Mouse (Mus musculus) lung, postnatal 25 days (tissue): ENCODE data around the gene Map3k5.

ENCODE experiments used
- DNase-seq: peaks from one replicate; pipeline ENCODE4 v3.0.0; 2022; ENCODE audit warnings: low spot score

Map3k5 gene

DNA sequence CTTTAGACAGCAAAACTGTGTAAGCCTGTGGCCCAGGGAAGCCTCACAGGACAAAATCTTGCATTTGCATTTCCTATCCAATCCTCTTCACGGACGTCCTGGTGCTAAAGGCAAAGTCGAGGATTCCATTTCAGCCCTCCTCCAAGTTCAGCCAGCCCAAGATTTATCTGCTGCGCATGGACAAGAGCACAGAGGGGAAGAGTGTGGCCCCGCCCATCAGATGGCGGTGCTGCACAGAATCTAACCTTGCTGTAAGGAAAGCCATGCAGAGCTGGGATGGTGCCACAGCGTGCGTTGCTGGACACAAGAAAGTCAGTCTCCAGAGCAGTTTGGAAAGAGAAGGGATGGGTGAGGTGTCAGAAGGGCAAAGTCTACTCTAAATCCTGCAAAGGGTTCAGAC lies 226.6 kb downstream of the Map3k5 start:
- no peak for DNase-seq

DNA sequence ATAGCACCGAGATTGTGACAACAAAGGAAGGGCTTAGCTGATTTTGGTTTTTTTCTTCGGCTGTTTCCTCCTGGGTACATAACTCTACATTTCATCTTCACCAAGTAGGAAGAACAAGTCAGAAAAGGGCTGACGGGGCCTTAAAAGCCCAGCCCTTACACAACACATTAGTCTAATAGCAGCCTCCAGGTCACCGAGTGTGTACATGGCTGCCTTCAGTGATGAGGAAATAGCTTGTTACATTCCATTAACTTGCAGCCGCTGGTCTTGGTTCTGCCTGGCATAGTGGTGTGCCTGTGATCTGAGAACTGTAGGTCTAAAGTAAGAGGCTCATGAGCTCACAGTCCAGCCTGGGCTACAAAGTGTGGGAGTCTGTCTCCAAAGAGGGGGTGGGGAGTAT lies 230.5 kb downstream of the Map3k5 start:
- no peak for DNase-seq

DNA sequence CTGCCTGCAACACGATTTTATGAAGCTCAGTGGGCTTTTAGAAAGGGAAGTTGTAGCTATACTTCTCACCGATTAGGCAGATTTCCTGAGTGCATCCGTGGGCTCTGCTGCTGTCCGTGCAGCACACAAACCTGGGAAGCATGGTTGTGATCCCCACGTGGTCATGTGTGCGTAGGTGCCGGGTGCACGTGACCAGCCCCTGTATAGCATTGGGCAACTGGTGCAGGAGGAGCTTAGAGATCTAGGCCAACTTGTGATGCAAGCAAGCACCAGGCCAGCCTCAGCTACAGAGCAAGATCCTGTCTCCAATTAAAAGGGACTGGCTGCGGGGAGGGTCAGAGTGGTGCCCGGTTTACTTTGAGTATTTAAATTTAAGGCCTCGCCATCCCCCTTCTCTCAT lies 232.5 kb downstream of the Map3k5 start:
- no peak for DNase-seq

DNA sequence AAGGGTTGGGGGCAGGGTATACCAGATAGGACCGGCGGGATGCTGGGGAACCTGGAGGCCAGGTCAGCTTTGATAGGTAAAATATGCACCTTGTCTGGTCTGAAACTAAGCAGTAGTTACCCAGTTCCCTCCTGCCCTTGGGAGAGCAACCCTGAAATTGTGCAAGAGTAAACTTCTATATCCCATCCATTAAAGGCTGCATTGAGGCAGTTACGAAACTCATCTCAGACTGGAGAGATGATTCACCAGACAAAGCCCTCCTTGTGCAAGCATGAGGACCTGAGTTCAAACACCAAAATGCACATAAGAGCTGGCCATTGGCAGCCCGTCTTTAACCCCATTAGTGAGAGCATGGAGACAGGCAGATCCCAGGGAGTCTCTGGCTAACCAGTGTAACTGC lies 233.2 kb downstream of the Map3k5 start:
- DNase-seq, result no peak

DNA sequence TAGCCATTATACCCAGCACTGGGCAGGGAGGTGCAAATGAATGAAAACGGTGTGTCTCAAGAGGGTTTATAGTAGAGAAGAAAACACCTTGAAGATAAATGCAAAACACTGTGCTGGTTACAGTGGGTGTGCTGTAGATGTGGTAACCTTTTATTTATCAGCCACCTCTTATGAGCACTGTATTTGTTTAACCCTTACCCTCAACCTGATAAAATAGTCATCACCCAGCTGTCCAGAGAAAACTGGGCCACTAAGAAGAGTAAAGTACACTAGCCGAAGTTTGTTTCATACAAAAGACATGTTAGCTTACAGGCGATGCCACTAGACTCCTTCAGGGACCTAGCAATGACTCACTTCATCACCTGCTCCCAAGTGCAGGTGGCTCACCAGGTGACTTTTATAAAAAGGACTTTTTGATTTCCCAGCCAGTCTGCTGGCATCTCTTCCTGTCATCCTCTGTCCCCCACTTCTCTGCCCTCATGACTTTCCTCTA lies 235.0 kb downstream of the Map3k5 start:
- no peak for DNase-seq

DNA sequence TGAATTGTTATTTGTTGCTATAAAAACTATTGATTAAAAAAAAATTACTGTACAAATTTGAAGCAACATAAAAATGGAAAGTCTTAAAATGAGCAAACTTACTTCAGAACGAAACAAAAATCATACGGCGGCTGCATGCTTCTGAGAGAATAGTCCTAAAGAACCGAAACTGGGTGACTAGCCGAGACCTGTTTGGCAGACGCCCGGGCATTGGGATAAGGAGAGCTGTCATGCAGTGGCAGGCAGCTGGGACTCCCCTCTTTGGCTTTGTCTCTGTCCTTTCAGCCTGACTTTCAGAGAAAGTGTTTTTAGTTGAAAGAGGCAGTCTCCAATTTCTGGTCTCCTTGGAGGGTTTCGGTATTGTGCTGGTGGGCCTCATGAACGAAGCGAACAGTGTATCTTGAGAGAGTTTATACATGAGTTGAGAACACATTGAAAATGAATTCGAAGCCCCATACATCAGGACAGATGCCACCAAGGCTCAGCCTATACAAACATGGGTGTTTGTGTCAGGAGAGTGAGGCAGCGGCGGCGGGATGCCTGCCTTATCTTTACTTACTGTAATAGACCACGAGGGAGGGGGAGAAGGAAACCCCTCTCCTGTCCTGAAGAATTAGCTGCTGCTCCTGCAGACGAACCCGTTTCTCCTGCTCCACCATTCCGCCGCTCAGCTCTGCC lies 235.8 kb downstream of the Map3k5 start:
- no peak for DNase-seq

DNA sequence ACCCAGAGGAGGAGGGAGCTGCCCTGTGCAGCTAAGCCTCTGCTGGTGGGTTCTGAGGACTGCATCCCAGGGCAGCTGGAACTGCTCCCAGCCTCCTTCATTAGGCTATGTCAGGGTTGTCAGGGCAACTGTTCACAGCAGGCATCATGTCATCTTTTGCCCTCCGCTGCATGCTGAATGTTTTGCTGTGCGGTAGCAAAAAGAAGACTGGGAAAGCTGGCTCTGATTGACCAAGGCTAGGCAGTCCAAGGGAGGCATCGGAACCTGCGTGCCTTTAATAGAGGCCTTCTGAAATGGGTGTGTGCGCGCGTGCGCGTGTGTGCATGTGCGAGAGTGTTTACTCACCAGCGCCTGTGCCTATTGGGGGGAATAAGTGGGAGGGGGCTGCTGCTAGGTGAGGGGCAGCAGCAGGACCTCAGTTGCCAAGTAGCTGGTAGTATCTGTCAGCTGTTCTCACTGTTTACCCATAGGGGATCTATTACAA lies 236.4 kb downstream of the Map3k5 start:
- DNase-seq, result peak; percentile 66

DNA sequence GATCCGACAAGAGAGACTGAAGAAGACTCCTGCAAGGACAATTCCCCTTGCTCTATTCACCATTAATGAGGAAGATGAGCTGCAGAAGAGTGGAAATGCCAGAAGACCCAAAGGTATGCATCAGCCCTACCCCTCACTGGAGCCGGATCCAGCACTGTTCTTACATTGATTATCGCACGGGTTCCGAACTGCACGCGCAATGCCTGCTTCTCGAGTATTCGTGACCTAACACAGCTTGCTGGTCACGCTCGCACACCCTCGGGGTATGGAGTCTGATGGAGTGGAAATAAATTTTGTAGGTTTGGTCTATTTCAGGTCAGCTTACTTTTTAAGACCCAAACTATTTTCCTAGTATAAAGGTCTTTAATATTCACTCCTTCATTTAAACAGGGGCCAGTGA lies 236.9 kb downstream of the Map3k5 start:
- no peak for DNase-seq

DNA sequence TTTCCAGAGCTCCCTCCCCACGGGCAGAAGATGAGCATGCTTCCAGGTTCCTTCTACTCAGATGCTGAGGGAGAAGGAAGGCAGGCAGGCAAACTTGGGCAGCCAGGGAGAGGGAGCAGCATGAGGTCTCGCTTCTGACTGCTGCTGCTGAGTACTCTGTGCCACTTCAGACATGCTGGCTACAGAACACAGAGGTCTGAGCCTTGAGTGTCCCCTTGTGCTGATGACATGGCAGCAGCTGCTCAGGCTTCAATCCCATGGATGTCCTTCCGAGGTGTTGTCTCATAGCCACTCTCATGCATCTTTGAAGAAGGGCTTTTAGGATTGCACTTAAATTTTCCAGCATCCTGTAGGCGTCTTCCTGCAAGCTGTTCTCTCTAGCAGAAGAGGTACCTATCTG lies 237.5 kb downstream of the Map3k5 start:
- no peak for DNase-seq

DNA sequence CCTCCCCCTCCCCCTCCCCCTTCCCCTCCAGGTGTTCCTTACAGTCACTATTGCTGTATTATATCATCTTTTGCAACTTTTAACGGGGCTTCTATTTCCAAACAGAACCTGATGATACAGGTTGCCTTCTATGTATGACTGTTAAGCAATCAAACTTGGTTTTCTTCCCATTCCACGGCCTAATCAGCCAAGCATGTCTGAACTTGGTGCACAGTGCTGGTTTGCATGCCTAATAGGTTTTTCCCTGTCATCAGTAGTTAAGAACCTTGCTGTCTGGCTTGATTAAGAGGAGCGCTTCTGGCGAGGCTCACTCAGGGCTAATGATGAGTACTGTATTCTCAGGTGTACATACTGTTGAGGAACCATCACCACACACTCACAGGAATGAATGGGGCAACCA lies 239.5 kb downstream of the Map3k5 start:
- DNase-seq, result no peak

DNA sequence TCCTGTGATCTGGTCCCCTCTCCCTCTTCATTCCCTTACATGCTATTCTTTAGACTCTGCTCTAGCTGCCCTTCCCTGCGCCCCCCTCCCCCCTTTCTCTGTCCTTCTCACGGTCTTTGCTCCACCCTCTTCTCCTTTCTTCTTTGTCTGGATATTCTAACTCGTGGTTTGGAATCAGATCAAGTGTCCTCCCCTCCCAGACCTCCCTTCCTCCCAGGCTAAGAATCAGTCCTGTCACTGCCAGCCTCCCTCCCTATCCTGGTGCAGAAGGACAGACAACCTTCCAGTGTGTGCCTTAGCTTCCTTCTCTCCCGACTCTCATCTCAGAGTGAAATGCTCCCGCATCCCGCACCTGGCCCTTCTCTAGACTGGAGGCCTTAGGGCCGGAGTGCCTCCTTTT lies 241.8 kb downstream of the Map3k5 start:
- no peak for DNase-seq

DNA sequence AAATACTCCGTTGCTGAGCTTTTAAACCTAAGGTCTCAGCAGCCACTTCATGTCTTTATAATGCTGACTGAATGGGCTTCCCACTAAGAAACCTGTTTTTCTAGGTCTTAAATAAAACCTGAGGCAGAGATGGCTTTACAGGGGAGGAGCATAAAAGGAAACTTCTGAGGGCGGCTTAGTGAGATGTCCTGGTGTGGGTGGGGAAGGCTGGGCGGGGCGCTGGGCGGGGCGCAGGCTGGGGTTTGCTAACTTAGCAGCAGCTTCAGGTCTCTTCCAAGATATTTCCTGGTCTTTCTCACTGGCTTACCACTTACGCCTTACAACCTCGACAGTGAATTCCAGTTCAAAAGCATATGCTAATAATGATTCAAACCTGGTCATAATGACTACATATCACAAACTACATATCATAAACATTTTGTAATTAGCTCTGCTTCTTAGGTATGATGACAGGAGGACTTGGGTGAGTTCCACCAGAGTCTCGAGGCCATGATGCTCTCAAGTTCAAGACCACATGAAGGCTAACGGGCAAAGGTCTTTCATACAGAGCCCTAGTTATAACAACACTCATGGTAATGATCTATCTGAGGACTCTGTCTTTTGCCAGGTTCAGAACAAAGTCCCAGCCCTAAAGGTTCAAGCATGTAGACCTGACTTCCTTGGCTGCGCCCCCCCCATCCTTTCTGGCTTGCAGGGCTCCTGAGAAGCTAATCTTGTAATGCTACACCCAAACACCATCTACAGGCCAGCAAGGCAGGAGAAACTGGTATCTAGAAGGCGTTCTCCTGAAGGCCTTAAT lies 244.7 kb downstream of the Map3k5 start:
- DNase-seq, result no peak

DNA sequence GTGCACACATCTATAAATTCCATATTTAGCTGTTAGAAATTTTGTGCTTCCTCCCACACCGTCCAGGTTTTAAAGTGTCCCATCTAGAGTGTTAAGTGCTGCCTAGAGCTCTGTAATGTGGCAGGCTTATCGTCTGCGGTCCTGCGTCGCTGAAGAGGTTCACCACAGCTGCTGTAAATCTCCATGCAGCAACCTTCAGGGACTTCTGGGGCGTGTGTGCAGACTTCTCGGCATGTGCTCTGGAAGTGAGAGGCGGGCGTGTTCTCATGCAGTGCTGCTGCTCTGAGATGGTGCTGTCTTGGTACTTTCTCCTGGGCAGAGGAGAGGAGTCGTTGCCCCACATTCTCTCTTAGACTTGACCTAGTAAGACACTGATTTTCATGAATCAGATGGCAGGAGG lies 246.9 kb downstream of the Map3k5 start:
- no peak for DNase-seq

DNA sequence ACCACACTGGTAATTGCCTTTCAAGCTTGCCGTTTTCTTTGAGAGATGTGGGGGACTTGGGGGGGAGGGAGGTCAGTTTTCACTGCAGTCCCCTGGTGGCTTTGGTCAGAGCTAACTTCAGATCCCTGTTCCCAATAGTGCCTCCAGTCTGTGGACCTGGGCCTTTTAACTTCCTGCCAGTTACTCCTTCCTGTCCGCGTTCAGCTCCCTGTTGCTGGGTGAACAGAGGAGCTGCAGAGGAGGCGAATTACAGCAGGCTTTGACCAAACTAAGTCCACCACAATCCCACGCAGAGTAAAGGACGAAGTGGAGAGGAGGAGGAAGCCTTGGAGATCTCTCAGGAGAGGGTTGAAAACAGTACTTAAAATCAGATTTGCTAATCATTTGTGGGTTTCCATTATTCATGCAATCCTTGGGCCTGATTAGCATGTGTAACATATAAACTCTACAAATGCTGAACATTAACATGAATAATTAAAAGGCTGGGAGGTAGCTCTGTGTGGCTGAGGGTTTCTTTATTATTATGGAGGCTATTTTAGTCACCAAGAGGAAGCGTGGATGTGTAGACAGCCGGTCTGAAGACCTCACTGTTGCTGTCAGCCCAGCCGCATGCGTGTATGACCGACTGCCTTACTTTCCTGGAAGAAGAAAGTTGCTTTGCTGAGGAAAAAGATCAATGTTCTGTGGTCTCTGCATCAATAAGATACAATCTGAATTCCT lies 247.6 kb downstream of the Map3k5 start:
- DNase-seq, result no peak

DNA sequence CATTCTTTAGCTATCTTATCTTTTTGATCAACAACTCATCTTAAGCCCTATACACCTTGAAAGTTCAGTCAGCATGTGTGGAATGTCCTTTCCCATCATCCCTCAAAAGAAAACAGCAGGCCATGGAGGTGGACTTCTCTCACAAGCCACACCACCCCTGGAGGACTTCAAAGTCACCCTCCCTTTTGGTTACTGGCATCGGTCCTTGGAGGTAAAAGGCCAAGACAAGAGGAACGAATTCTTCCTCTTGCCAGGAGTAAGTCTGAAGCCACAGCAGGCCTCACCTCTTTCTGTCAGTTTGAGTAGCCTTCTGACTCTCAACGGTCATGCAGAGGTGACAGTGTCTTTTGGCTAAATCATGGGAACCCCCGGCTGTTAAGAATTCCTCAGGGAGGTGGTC lies 250.1 kb downstream of the Map3k5 start:
- no peak for DNase-seq

DNA sequence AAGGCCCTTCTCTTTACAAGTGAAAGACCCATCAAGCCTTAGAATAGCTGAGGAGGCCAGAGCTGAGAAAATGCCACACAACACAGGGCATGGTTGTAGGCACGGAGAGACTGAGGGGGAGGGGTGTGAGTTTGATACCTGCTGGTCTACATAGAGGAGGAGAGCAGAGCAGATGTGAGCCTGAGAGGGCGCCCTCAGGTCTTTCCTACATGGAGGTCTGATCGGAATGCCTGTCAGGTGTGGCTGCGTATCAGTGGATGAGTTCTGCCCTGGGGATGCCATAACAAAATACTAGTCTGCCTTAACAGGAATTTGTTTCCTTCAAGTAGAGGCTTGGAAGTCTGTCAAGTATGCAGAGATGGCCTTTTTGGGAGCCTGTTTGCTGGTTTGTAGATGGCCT lies 251.0 kb downstream of the Map3k5 start:
- no peak for DNase-seq

DNA sequence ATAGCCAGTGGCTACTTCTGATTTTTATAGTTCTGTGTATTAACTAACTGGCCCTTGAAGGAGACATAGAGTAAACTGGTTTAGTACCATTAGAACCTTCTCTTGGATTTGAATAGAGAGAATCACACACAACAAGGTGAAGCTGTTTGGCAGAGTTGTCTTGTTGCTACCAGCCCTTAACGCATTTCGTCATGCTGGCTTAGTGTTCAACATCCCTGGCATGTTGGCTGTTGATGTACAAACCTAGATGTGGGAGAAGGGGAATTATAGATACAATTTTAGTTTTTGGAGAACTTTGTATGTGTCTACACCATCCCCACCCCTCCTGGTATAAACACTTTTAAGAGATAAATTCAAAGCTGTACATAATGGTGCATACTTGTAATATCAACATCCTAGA lies 251.5 kb downstream of the Map3k5 start:
- DNase-seq, result no peak

DNA sequence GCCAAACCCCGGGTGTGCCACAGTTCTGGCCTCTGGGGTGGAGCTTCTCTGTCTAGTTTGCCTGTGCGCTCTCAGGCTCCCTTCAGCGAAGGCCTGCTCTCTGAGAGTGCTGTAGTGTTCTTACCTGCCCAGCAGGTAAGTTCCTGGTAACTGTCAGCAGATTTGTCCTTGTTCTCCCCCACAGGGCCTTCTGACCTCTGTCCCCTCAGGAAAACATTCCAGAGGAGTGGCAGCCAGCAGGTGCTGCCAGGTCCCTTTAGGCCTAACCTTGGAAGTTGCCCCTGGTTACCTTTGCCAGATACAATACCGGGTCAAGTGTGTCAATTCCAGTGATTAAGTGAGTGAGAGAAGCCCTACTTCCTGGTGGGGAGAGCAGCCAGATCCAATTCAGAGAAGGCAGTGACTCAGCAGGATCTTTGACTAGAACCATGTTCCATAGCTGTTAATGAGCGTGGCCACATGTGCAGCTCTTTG lies 252.6 kb downstream of the Map3k5 start:
- peak; percentile 73 for DNase-seq

DNA sequence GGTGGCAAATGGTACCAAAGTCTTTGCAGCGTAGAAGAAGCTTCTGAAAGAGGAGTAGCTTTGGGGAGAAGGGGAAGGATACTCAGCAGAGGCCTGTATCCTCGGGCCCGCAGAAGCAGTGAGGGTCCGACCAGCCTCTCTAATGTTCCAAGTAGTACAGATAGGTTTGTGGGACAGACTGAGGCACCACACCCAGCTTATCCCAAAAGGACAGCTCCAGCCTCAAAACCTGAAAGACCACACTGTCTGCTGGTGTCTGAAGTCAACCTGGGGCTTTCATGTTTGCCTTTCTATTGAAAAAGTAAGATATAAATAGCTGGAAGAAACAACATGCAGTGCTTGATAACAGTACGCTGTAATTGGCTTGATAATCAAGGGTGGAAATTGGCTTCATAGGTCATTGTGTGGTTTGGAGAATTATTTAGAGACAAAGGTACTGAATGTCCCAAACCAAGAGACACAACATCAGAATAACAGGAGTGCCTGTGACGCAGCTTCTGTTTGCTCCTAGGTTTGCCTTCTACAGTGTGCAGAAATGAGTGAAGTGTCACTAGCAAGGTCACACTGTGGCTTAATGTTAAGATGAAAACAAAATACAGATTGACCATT lies 256.0 kb downstream of the Map3k5 start:
- DNase-seq, result no peak
